Mouse (Mus musculus): Measurements from ENCODE around the gene Cep97. TPM values are rescaled to one million over a fixed set of nuclear protein-coding genes. Genes with fewer than 3 reads are reported as not detected.
"Not testable (repeated sequence)": the region's sequence is repeated elsewhere in the genome, so short reads cannot be mapped to it uniquely, and the experiment has no call there.

Gene Cep97
- total RNA-seq, 2 experiments from 2014 or later: 5.8 to 7.7 TPM

GRCm38 (mm10) chr16:55894893-55895650, 39.6 kb downstream of the Cep97 start, which contains the start of gene Nxpe3:
TSS of gene Nxpe3 (minus strand) at chr16:55895285.
- DNase-seq: peak; percentile 82 to 83
- intact Hi-C loops (cut with DNase I): no loop called here

- DNase-seq: no peak
- intact Hi-C loops (cut with DNase I): no loop called here
Measured at GRCm38 (mm10) chr16:55894536-55894892, 40.1 kb downstream of the Cep97 start.

DNA sequence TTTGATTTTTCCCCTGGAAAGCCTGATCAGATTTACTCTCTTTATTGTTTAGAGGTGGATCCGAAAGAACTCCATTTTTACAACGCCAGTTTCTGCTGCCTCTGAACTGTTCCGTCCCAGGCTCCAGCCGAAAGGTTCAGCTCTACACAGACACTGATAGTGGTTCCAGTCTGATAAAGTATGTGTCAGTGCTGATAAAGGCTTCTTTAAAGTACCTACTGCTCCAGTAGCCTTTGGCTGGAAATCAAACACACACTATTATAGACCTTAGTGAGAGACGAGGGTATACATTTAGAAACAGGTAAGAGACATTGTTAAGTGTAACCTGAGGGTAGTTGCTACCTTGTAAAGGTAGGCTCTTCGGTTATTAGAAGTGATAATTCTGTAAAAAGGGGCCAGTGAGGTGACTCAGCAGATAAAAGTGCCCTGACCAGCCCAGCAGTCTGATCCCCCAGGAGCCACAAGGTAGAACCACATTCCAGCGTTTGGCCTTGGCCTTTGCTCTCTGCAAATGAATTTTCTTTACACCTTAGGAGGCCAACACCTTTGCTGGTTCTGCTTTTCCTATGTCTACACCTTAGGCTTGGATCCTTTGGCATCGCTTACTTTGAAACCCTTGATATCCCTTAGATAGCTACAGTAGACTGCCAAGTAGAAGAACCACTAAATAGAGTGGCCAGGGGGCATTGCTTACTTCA, 41.1 kb downstream of the Cep97 start:
- intact Hi-C loops (cut with DNase I): no loop called here
- DNase-seq: no peak

- intact Hi-C loops (cut with DNase I): no loop called here
- no peak for DNase-seq
Measured at GRCm38 (mm10) chr16:55892484-55892883, 42.2 kb downstream of the Cep97 start.

DNA sequence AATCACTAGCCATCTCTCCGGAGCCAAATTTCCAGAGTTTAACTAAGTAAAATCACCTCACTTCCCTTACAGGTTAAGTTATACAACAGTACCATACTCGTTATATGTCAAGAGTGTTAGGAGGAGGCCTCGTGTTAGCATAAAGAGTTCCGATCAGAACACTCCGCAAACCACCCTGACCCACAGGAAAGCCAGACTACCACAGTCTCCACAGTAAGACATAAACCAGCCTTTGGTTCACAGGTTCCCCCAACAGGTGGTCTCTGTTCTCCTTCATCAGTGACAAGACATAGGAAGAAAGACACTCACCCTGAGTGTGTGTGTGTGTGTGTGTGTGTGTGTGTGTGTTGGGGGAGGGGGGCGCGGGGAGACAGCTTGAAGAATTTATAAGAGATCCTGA, 43.3 kb downstream of the Cep97 start:
- no peak for DNase-seq
- intact Hi-C loops (cut with DNase I): no loop called here

GRCm38 (mm10) chr16:55890346-55891136, 44.1 kb downstream of the Cep97 start:
- intact Hi-C loops (cut with DNase I): no loop called here
- DNase-seq: no peak

GRCm38 (mm10) chr16:55889451-55889850, 45.2 kb downstream of the Cep97 start:
- no peak for DNase-seq
- intact Hi-C loops (cut with DNase I): no loop called here

DNA sequence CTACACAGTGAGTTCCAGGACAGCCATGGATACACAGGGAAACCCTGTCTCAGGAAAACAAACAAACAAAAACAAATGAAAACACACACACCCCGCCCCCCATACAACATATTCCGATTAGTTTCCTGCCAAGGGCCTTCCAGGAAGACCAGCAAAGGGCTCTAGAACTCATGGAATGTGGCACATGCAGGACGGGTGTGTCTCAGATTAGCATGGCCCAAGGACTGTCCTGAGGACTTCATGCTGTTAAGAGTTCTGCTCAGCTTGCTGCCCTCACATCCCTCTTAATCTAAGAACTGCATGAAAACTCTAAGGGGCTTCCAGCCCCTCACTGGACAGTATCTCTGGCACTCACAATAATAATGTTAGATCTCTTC, 46.1 kb downstream of the Cep97 start:
- DNase-seq: no peak
- intact Hi-C loops (cut with DNase I): no loop called here

GRCm38 (mm10) chr16:55887814-55888583, 46.7 kb downstream of the Cep97 start:
- intact Hi-C loops (cut with DNase I): no loop called here
- DNase-seq: no peak

DNA sequence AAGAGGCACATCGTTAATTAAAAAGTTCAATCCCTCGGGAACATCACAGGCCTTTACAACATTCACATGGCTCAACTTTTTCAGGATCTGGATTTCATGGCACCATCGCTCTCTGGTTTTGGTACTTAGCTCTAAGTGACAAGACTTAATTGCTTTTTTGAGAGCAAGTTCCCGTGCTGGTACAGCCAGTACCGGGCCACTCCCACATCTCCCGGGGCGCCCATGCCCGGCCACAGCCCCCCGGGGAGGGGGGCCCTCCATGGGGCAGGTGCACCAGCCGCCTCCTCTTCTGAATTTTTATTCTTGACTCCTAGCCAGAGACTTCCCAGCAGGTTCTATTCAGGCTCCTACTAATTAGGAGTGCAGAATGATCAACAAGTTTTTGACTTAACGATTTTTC, 50.4 kb downstream of the Cep97 start:
- intact Hi-C loops (cut with DNase I): no loop called here
- no peak for DNase-seq

- DNase-seq: no peak
- intact Hi-C loops (cut with DNase I): no loop called here
Measured at GRCm38 (mm10) chr16:55876025-55876424, 58.6 kb downstream of the Cep97 start.

GRCm38 (mm10) chr16:55863832-55864231, 70.8 kb downstream of the Cep97 start:
- intact Hi-C loops (cut with DNase I): no loop called here
- no peak for DNase-seq

GRCm38 (mm10) chr16:55863149-55863815, 71.4 kb downstream of the Cep97 start:
- intact Hi-C loops (cut with DNase I): no loop called here

DNA sequence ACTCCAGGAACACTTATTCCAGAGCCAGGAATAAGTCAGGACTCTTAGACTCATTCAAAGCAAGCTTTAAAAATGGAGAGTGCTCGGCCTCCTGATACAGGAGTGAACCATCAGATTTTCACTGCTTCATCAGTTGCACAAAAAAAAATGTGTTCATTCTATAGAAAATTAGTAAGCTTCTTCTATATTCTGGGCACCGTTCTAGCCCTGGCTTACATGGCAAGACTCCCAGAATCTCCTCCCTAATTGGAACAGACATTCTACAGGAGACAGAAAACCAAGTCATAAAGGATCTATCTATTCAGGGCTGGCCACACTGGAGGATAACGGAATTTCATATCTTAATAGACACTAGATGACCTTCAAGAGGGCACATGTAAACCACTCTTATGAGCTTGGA, 73.6 kb downstream of the Cep97 start:
- intact Hi-C loops (cut with DNase I): no loop called here
- DNase-seq: no peak

More at GRCm38 (mm10) chr16:55863149-55863815, 71.4 kb downstream of the Cep97 start:
- peak; percentile 61 to 77 for DNase-seq

- intact Hi-C loops (cut with DNase I): loop anchor here (10.0 kb wide), 1 partner anchor 705 kb away; no protein-coding TSS in a partner anchor
Measured at GRCm38 (mm10) chr16:55859421-55859820, 75.2 kb downstream of the Cep97 start.

DNA sequence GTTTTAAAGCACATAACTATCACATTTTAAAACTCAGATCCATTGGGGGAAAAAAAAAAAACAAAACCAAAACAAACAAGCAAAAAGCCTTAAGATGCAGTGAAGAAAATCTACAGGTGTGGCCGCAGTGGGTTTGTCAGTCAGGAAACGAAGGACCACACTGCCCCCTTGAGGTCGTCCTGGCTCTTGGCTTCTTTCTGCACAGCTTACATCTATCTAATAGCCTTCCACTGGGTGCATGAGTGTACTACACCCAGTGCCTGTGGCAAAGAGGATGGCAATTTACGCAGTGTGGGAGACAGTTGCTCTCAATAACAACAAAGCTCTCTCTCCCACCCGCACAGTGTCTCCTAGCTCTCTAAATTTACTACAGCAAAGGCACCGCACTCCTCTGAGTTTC, 76.2 kb downstream of the Cep97 start:
- intact Hi-C loops (cut with DNase I): loop anchor here (10.0 kb wide), 1 partner anchor 704 kb away; no protein-coding TSS in a partner anchor

More at GRCm38 (mm10) chr16:55859421-55859820, 75.2 kb downstream of the Cep97 start:
- not testable (repeated sequence) for DNase-seq

DNA sequence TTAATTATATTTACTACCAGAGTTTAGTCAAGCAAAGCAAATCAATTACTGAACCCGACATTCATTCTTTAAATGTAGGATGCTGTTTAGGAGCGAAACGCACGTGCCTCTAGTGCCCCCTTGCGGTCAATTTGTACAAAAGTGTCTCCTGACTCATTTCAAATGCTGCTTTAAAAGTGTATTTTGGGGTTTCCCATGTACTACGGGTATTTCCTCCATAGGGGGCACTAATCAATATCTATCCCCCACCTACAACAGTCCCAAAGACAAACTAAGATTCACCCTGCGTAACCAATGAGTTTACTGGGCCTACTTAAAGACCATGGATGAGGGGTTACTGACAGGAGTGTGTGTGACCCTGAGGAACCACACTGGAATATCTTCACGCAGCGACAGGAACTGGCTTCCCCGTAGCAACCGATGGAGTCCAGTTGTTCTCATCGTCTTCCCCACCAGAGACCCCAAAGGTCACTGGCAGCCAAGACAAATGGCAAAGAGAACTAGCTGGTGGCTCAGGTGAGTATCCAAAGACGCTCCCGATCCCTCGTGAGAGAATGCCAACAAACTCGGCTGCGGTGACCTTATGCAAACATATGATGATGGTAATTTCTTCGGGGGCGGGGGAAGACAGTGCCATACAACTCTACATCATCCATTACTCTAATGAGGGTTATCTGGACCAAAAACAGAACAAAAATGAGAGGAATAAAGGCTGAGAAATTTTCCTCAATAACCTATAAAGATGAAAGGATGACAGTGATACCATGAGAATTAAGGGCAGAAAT, 81.5 kb downstream of the Cep97 start:
- peak; percentile 76 to 86 for DNase-seq
- intact Hi-C loops (cut with DNase I): loop anchor here (1.0 to 10.0 kb wide), 3 partner anchors 334 to 698 kb away; no protein-coding TSS in a partner anchor

More for the DNA sequence above, 76.2 kb downstream of the Cep97 start:
- DNase-seq: peak; percentile 67 to 73

DNA sequence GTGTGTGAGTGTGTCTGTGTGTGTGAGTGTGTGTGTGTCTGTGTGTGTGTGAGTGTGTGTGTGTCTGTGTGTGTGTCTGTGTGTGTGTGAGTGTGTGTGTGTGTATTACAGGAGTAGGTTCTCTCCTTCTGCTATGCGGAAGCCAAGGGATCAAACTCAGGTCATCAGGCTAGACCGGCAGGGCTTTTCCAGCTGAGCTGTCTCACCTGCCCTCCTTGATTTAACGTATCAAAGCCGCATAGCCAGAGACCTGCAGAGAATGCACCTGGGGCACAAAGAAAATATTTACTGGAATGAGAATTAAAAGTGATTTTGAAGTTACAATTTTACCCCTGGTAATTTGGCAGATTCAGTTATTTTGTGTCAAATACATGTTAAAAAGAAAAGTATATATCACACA, 82.1 kb downstream of the Cep97 start:
- DNase-seq: no peak
- intact Hi-C loops (cut with DNase I): loop anchor here (2.0 to 10.0 kb wide), 2 partner anchors 334 to 698 kb away; no protein-coding TSS in a partner anchor

DNA sequence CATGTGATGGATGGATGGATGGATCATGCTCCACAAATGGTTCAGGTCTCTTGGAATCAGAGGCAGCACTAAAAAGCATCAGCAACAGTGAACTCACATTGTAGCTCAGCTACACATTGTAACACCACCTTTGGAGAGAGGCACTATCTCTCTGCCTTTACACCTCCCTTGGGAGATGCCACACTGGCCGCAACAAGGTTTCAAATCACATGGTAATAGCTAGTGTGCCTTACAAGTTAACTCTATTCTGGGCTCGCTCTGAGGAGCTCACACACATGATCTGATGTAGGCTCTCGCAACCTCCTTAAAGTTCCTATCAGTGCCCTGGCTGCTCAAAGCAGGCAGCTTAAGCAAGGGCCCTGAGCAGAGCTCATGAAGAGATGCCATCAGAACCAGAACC, 84.2 kb downstream of the Cep97 start:
- intact Hi-C loops (cut with DNase I): loop anchor here (10.0 kb wide), 1 partner anchor 696 kb away; no protein-coding TSS in a partner anchor
- no peak for DNase-seq
